Mouse (Mus musculus) embryonic facial prominence, embryonic 12.5 days (tissue): ENCODE data around the gene Coil. TPM values are rescaled to one million over a fixed set of nuclear protein-coding genes. Genes with fewer than 3 reads are reported as not detected.

Source experiments
- ATAC-seq: fragments of 200-750 bp; cut with Nextera tagmentation; 2 replicates; pipeline ENCODE4 v1.8.0; 2017; ENCODE audit not compliant: insufficient number of reproducible peaks, insufficient read depth, low FRiP score, low TSS enrichment
- H3K27ac ChIP-seq: fragments of 300-500 bp; sonication (generic); 2 replicates; pipeline ENCODE4 v1.5.1; 2016; ENCODE audit warnings: mild to moderate bottlenecking
- H3K27me3 ChIP-seq: fragments of 300-500 bp; sonication (generic); 2 replicates; pipeline ENCODE4 v1.6.1; 2016; ENCODE audit warnings: mild to moderate bottlenecking, moderate library complexity
- H3K36me3 ChIP-seq: fragments of 300-500 bp; sonication (generic); 2 replicates; pipeline ENCODE4 v1.6.1; 2016; ENCODE audit warnings: mild to moderate bottlenecking
- H3K4me1 ChIP-seq: fragments of 300-500 bp; sonication (generic); 2 replicates; pipeline ENCODE4 v1.6.1; 2016
- H3K4me2 ChIP-seq: fragments of 300-500 bp; sonication (generic); replicated peaks from 2 replicates; pipeline ENCODE4 v1.6.1; 2016; ENCODE audit warnings: mild to moderate bottlenecking, moderate library complexity
- H3K4me3 ChIP-seq: fragments of 300-500 bp; sonication (generic); 2 replicates; pipeline ENCODE4 v1.5.1; 2016; ENCODE audit warnings: mild to moderate bottlenecking
- H3K9ac ChIP-seq: fragments of 300-500 bp; sonication (generic); 2 replicates; pipeline ENCODE4 v1.6.1; 2016; ENCODE audit warnings: mild to moderate bottlenecking, moderate library complexity
- H3K9me3 ChIP-seq: fragments of 300-500 bp; sonication (generic); 2 replicates; pipeline ENCODE4 v1.6.1; 2016; ENCODE audit warnings: mild to moderate bottlenecking, moderate library complexity
- WGBS: fragments of 180-500 bp; shearing (Covaris S2); methylation state at CpG from one replicate; pipeline ENCODE4 v1.1.7; 2016; 5-methylcytosine and 5-hydroxymethylcytosine counted together
- polyA plus RNA-seq: library from polyadenylated mRNA; unstranded; fragments of >200 nt; fragmentation: Nextera tagmentation; extraction: Ambion mirVana; gene quantifications from 2 replicates; pipeline ENCODE4 v1.2.1, GENCODE M21; 2016

Coil gene
- polyA plus RNA-seq, 1 experiment from 2014 or later = 33.8 TPM

GRCm38 (mm10) chr11:89009496-89009895, 39.4 kb downstream of the Coil start:
- WGBS = 64% methylated on average over 7 of the region's 7 CpGs
- no peaks in the 10 kb centered on the region for H3K4me1 ChIP-seq
- no peak for ATAC-seq
- no peak overlapping the region for H3K4me2 ChIP-seq
- no peak overlapping the region for H3K4me3 ChIP-seq
- no peak overlapping the region for H3K9ac ChIP-seq
- no peak overlapping the region for H3K27ac ChIP-seq
- H3K27me3 ChIP-seq = no peaks in the 10 kb centered on the region
- no peaks in the 10 kb centered on the region for H3K9me3 ChIP-seq
- no peaks in the 10 kb centered on the region for H3K36me3 ChIP-seq

DNA sequence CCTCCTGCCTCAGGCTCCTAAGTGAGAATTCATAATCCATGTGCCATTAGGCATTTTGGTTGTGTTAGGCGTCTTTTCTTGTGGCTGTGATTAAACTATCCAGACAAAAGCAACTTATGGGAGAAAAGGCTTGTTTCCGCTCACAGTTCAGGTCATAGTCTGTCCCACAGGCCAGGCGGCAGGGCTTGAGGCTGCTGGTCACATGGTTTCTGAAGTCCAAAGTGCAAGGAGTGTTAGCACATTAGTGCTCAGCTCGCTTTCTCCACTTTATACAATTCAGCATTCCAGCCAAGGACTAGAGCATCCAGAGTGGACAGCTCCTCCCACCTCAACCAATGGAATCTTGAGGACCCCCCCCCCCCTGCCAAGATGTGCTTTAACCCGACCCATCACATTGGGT, 42.2 kb downstream of the Coil start:
- no peak overlapping the region for H3K4me3 ChIP-seq
- WGBS = 75% methylated on average over 5 of the region's 5 CpGs
- no peaks in the 10 kb centered on the region for H3K9me3 ChIP-seq
- no peaks in the 10 kb centered on the region for H3K4me1 ChIP-seq
- ATAC-seq = no peak
- no peak overlapping the region for H3K4me2 ChIP-seq
- no peak overlapping the region for H3K27ac ChIP-seq
- H3K27me3 ChIP-seq = no peaks in the 10 kb centered on the region
- H3K36me3 ChIP-seq = no peaks in the 10 kb centered on the region
- no peak overlapping the region for H3K9ac ChIP-seq

DNA sequence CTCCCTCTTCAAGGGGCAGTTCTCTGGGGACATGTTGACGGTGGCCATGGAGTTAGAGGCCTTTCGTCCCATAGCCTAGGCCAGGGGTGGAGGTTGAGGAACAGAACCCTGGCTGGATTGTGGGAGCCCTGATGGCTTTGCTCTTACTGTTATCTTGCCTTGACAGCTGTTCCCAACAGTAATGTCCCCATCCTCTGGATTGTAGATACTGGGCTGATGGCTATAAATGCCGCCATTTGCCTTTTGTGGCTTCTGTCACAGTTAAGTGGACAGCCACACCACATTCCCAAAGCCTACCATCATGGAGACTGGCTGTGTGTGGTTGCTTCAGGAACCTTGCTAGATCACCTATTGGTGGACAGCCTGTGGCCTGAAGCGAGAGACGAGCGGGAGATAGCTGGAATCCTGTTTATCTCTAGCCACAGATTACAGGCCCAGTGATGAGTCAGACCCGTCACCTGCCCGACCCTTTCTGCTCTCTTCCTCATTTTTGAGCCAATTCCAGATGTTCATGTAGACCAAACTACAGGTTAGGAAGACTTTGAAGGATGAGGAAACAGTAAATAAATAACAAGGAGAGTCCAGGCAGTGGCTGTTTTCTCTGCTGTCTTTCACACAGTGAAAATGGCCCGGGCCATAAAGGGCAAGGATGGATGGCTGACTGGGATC, 47.6 kb downstream of the Coil start:
- Histone ChIP-seq H3K9me3 (no peaks in the 10 kb centered on the region), H3K27me3 (no peaks in the 10 kb centered on the region), H3K9ac (no peak overlapping the region), H3K4me2 (no peak overlapping the region), H3K36me3 (no peaks in the 10 kb centered on the region), H3K4me1 (no peaks in the 10 kb centered on the region), H3K4me3 (no peak overlapping the region), H3K27ac (no peak overlapping the region)
- 93% methylated on average over 9 of the region's 9 CpGs for WGBS
- ATAC-seq = no peak

GRCm38 (mm10) chr11:89020681-89021305, 50.7 kb downstream of the Coil start:
- Histone ChIP-seq H3K4me3 (no peak overlapping the region), H3K9ac (no peak overlapping the region), H3K4me2 (no peak overlapping the region), H3K9me3 (no peaks in the 10 kb centered on the region), H3K36me3 (no peaks in the 10 kb centered on the region), H3K4me1 (peaks cover 6% of the 10 kb centered on the region), H3K27ac (no peak overlapping the region), H3K27me3 (no peaks in the 10 kb centered on the region)
- ATAC-seq = no peak
- 70% methylated on average over 9 of the region's 9 CpGs for WGBS

DNA sequence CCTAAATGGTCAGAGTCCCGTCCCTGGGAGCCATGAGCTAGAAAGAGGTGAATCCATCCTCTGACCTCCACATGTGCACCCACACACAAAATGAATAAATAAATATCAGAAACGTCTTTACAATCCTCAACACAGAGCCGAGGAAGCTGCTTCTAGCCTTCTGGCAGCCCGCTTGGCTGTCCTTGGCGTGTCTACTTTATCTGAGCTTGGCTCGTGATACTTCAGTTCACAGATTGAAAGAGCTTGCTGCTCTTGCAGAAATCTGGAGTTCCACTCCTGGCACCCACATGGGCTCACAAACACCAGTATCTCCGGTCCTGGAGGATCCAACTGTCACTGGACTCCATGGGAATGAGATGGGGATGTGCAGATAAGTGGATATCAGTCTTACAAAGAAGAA, 51.6 kb downstream of the Coil start:
- H3K36me3 ChIP-seq = no peaks in the 10 kb centered on the region
- H3K4me2 ChIP-seq = no peak overlapping the region
- 85% methylated on average over 7 of the region's 7 CpGs for WGBS
- no peak overlapping the region for H3K4me3 ChIP-seq
- H3K9ac ChIP-seq = no peak overlapping the region
- no peak overlapping the region for H3K27ac ChIP-seq
- no peaks in the 10 kb centered on the region for H3K9me3 ChIP-seq
- ATAC-seq = no peak
- H3K4me1 ChIP-seq = peaks cover 6% of the 10 kb centered on the region
- no peaks in the 10 kb centered on the region for H3K27me3 ChIP-seq

- WGBS = 67% methylated on average over 8 of the region's 8 CpGs
Observed at GRCm38 (mm10) chr11:89022120-89022731, 52.2 kb downstream of the Coil start.

GRCm38 (mm10) chr11:89023477-89023876, 53.4 kb downstream of the Coil start:
- no peak overlapping the region for H3K27ac ChIP-seq
- peaks cover 6% of the 10 kb centered on the region for H3K4me1 ChIP-seq
- 74% methylated on average over 10 of the region's 10 CpGs for WGBS
- no peaks in the 10 kb centered on the region for H3K9me3 ChIP-seq
- no peak overlapping the region for H3K4me2 ChIP-seq
- no peak overlapping the region for H3K9ac ChIP-seq
- no peak overlapping the region for H3K4me3 ChIP-seq
- H3K27me3 ChIP-seq = no peaks in the 10 kb centered on the region
- ATAC-seq = no peak
- H3K36me3 ChIP-seq = no peaks in the 10 kb centered on the region

More at GRCm38 (mm10) chr11:89022120-89022731, 52.2 kb downstream of the Coil start:
- no peak overlapping the region for H3K4me2 ChIP-seq
- peaks cover 6% of the 10 kb centered on the region for H3K4me1 ChIP-seq
- H3K27ac ChIP-seq = no peak overlapping the region
- H3K36me3 ChIP-seq = no peaks in the 10 kb centered on the region
- no peaks in the 10 kb centered on the region for H3K9me3 ChIP-seq
- no peak for ATAC-seq
- H3K27me3 ChIP-seq = no peaks in the 10 kb centered on the region
- H3K4me3 ChIP-seq = no peak overlapping the region
- H3K9ac ChIP-seq = no peak overlapping the region

DNA sequence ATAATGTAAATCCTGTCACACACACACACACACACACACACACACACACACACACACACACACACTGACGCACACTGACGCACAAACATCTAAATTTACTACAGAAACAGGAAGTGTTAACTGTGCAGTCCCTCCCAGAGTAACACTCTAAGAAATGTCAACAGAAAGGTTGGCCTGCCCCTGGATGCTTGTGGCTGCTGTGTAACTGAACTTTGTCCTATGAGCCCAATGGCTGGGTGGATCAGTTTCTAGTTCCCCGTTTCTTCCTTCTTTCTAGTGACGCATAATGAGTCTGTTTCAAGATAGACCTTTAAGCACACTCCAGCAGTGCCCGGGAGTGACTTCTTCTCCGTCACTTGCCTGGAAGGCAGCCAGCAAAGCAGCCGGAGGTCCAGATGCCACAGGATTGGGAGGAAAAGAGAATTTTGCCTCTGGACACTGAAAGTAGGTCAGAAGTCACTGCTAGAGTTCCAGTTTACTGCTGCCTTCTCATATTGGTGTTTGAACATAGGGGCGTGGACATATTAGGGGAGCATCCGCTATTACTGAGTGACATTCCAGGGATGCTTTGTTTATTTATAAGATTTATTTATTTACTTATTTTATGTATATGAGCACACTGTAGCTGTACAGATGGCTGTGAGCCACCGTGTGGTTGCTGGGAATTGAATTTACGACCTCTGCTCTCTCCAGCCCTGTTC, 54.3 kb downstream of the Coil start:
- no peak overlapping the region for H3K27ac ChIP-seq
- no peaks in the 10 kb centered on the region for H3K9me3 ChIP-seq
- H3K4me3 ChIP-seq = no peak overlapping the region
- H3K4me2 ChIP-seq = no peak overlapping the region
- H3K9ac ChIP-seq = no peak overlapping the region
- 56% methylated on average over 11 of the region's 11 CpGs for WGBS
- H3K4me1 ChIP-seq = peaks cover 6% of the 10 kb centered on the region
- no peak for ATAC-seq
- H3K36me3 ChIP-seq = no peaks in the 10 kb centered on the region
- H3K27me3 ChIP-seq = no peaks in the 10 kb centered on the region

GRCm38 (mm10) chr11:89025603-89026002, 55.6 kb downstream of the Coil start:
- ATAC-seq = no peak
- H3K27me3 ChIP-seq = no peaks in the 10 kb centered on the region
- no peak overlapping the region for H3K4me3 ChIP-seq
- no peaks in the 10 kb centered on the region for H3K9me3 ChIP-seq
- WGBS = 83% methylated on average over 3 of the region's 3 CpGs
- no peak overlapping the region for H3K9ac ChIP-seq
- peaks cover 6% of the 10 kb centered on the region for H3K4me1 ChIP-seq
- H3K27ac ChIP-seq = no peak overlapping the region
- H3K36me3 ChIP-seq = no peaks in the 10 kb centered on the region
- H3K4me2 ChIP-seq = no peak overlapping the region

DNA sequence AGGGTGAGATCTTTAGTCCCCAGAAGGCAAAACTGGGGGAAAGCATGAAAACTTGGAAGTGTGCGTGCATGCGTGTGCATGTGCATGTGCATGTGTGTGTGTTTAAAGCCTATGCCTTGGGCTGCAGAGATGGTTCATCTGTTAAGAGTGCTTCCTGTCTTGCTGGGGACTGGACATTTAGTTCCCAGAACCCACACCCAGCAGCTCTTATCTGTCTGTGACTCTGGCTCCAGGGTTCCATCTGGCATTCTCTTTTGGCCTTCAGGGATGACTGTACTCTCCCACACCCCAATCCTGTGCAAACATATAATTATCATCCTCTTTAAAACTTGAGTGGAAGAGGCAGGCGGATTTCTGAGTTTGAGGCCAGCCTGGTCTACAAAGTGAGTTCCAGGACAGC, 56.1 kb downstream of the Coil start:
- no peak overlapping the region for H3K4me3 ChIP-seq
- no peaks in the 10 kb centered on the region for H3K36me3 ChIP-seq
- H3K4me2 ChIP-seq = no peak overlapping the region
- peaks cover 6% of the 10 kb centered on the region for H3K4me1 ChIP-seq
- no peaks in the 10 kb centered on the region for H3K27me3 ChIP-seq
- WGBS = 90% methylated on average over 3 of the region's 3 CpGs
- no peaks in the 10 kb centered on the region for H3K9me3 ChIP-seq
- H3K9ac ChIP-seq = no peak overlapping the region
- no peak for ATAC-seq
- no peak overlapping the region for H3K27ac ChIP-seq

DNA sequence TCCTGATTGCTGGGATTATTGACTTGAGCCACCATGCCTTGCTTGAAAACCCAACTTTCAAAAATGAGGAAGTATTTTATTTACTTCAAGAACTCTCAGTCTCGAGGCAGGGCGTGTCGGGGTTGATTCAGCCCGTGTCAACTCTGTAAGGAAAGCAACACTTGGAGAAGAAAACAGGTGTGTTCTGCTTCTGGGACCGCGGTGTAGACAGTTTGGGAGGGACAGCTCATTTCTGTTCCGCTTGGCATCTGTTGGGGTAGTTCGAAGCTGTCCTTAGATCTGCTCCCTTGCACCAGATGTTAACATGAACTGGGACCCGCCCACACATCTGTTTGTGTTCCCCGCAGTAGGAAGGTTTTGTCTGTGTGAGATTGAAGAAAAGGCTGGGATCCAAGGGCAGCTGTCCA, 57.9 kb downstream of the Coil start:
- no peak for ATAC-seq
- WGBS = 77% methylated on average over 10 of the region's 10 CpGs
- no peak overlapping the region for H3K9ac ChIP-seq
- H3K9me3 ChIP-seq = no peaks in the 10 kb centered on the region
- no peaks in the 10 kb centered on the region for H3K27me3 ChIP-seq
- no peaks in the 10 kb centered on the region for H3K36me3 ChIP-seq
- no peak overlapping the region for H3K27ac ChIP-seq
- H3K4me2 ChIP-seq = no peak overlapping the region
- H3K4me1 ChIP-seq = peaks cover 6% of the 10 kb centered on the region
- H3K4me3 ChIP-seq = no peak overlapping the region
